Mouse (Mus musculus) embryonic fibroblast, embryonic 13.5 days (primary cell): Measurements from ENCODE around the gene Mms22l.

Source experiments
- CTCF ChIP-seq: IDR thresholded peaks from 2 replicates; pipeline ENCODE4 v1.5.1; 2011; ENCODE audit warnings: mild to moderate bottlenecking, control low read depth, low read length, moderate library complexity, borderline replicate concordance; ENCODE audit not compliant: insufficient read depth
- POLR2A ChIP-seq: IDR thresholded peaks from 2 replicates; pipeline ENCODE4 v1.6.1; 2011; ENCODE audit warnings: low read depth, mild to moderate bottlenecking, control low read depth, low read length, moderate library complexity

DNA sequence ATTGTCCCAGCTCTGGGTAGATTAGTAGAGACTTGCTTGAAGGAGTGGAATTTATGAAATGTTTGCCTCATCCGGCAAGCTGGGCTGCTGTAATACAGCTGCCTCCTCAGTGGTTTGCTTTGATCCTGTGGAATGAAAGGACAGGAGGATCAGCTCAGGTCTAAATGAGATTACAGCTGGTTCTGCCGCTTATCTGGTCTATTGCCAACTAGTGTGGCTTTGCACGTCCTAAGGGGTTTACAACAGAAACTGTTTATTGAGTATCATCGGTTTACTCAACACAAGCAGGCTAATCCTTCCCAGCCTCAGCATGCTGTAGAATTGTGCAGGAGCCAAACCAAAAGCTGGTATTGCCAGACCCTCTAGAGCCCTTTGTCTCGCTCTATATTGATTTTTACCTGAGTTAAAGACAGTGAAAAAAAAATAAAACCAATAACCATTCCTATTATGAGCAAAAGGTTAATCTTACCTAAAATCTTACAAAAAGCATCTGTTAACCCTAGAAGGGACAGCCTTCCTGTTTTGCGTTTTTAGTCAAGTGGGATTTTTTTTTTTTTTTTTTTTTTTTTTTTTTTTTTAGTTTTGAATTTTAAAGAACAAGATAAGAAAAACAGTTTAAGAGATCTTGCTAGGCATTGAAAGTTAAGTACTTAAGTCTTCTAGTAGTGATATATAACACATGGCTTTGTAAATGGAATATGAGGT, 60.0 kb downstream of the Mms22l start:
- TF ChIP-seq CTCF: no peak
- TF ChIP-seq POLR2A: no peak
